Mouse (Mus musculus) hindbrain, embryonic 10.5 days (tissue): ENCODE data around the gene Cab39l. TPM values are rescaled to one million over a fixed set of nuclear protein-coding genes. Genes with fewer than 3 reads are reported as not detected.

Source experiments
- DNase-seq: peaks from one replicate; pipeline ENCODE4 v3.0.0-alpha.2; 2017; ENCODE audit warnings: low spot score
- H3K27ac ChIP-seq: fragments of 300-500 bp; sonication (generic); 2 replicates; pipeline ENCODE4 v1.5.1; 2016; ENCODE audit warnings: mild to moderate bottlenecking, moderate library complexity
- H3K27me3 ChIP-seq: fragments of 300-500 bp; sonication (generic); 2 replicates; pipeline ENCODE4 v1.6.1; 2016; ENCODE audit warnings: mild to moderate bottlenecking; ENCODE audit not compliant: poor library complexity, insufficient read depth, severe bottlenecking
- H3K36me3 ChIP-seq: fragments of 300-500 bp; sonication (generic); 2 replicates; pipeline ENCODE4 v1.6.1; 2016; ENCODE audit warnings: mild to moderate bottlenecking, moderate library complexity
- H3K4me1 ChIP-seq: fragments of 300-500 bp; sonication (generic); replicated peaks from 2 replicates; pipeline ENCODE4 v1.6.1; 2016; ENCODE audit warnings: mild to moderate bottlenecking
- H3K4me3 ChIP-seq: fragments of 300-500 bp; sonication (generic); 2 replicates; pipeline ENCODE4 v1.5.1; 2016; ENCODE audit warnings: mild to moderate bottlenecking, moderate library complexity
- H3K9me3 ChIP-seq: fragments of 300-500 bp; sonication (generic); 2 replicates; pipeline ENCODE4 v1.6.1; 2016; ENCODE audit warnings: mild to moderate bottlenecking, moderate library complexity
- WGBS: fragments of 180-500 bp; shearing (Covaris S2); methylation state at CpG from one replicate; pipeline ENCODE4 v1.1.7; 2016; 5-methylcytosine and 5-hydroxymethylcytosine counted together
- polyA plus RNA-seq: library from polyadenylated mRNA; unstranded; fragments of >200 nt; fragmentation: Nextera tagmentation; extraction: Ambion mirVana; gene quantifications from 2 replicates; pipeline ENCODE4 v1.2.1, GENCODE M21; 2016

Cab39l gene
- polyA plus RNA-seq, 1 experiment from 2014 or later, result 38.3 TPM

DNA sequence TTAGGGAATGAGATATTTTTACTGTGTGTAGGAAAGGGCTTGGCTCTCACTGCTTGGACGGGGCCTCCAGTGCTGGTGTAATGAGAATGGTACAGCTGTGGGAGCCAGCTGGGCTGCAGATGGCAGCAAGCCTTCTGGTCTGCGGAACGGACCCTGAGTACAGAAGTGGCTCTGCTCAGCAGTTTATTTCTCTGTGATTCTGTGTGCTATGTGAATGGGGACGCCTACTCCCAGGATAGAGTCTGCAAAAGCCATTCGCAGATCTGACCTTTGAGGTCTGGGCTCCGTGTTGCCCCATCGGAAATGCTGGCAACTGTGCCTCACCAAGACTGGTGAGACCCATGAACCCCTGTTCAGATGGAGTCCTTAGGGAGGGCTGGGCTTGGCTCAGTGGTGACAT, 187.1 kb downstream of the Cab39l start:
- WGBS, result 50% methylated on average over 7 of the region's 7 CpGs
- Histone ChIP-seq H3K36me3 (peaks cover 9% of the 10 kb centered on the region), H3K27me3 (peaks cover 63% of the 10 kb centered on the region), H3K9me3 (no peaks in the 10 kb centered on the region), H3K27ac (no peak overlapping the region), H3K4me1 (peaks cover 42% of the 10 kb centered on the region), H3K4me3 (peak overlapping the region; percentile 72)
- DNase-seq, result peak; percentile 38

DNA sequence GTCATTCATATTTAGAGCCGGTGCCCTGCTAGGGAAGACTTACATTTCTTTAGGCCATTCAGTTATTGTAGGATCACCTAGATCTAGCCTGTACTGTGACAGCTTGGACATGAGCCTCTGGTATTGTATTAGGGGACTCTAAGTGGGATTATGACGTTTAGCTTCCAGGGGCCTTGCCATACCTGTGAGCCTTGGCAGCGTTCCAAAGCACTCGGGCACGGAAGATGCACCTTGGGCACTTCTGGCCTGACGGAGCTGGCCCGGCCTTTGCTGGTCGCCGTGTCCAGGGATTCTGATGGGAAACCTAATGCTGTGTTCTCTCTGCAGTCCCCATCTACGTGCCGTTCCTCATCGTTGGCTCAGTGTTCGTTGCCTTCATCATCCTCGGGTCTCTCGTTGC, 188.5 kb downstream of the Cab39l start:
- H3K4me1 ChIP-seq, result peaks cover 42% of the 10 kb centered on the region
- H3K27me3 ChIP-seq, result peaks cover 57% of the 10 kb centered on the region
- no peak for DNase-seq
- 93% methylated on average over 15 of the region's 15 CpGs for WGBS
- no peak overlapping the region for H3K4me3 ChIP-seq
- H3K27ac ChIP-seq, result no peak overlapping the region
- peaks cover 9% of the 10 kb centered on the region for H3K36me3 ChIP-seq
- H3K9me3 ChIP-seq, result no peaks in the 10 kb centered on the region

DNA sequence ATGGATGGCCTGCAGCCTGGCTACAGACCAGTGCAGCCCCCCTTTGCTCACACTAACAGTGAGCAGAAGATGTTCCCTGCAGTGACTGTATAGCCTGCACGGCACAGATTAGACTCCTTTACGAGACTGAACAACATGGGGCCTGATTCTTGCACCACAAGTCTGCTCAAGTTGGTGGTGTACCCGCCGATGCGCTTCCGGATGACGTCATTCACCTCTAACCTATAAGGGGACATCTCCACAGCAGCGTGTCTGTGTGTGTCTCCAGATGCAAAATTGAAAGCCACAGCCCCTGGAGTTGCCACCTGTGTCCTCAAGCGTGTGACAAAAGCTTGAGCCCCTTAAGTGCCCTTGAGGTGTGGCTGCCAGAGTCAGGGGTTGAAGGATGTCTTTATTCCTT, 189.3 kb downstream of the Cab39l start:
- Histone ChIP-seq H3K4me3 (no peak overlapping the region), H3K4me1 (peaks cover 34% of the 10 kb centered on the region), H3K36me3 (peaks cover 9% of the 10 kb centered on the region), H3K9me3 (no peaks in the 10 kb centered on the region), H3K27me3 (peaks cover 50% of the 10 kb centered on the region), H3K27ac (no peak overlapping the region)
- 90% methylated on average over 9 of the region's 9 CpGs for WGBS
- DNase-seq, result no peak

DNA sequence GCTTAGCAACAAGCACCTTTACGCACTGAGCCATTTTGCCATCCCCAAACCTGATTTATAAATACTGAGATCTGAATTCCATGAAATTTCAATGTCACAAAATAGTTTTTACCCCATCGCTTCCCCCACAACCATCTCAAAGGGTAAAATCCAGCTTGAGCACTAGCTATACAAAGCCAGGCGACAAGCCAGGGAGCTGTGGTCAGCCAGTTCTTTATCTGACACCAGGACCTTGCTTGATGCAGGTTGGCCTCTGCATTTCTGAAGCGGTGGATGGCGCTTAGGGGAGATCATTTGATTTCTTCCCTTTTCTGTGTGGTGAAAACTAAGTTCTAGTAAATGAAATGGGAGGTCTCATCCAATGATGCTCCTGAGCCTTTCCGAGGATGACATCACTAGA, 191.3 kb downstream of the Cab39l start:
- Histone ChIP-seq H3K9me3 (no peaks in the 10 kb centered on the region), H3K4me1 (peaks cover 14% of the 10 kb centered on the region), H3K27me3 (peaks cover 30% of the 10 kb centered on the region), H3K27ac (no peak overlapping the region), H3K36me3 (peaks cover 9% of the 10 kb centered on the region), H3K4me3 (no peak overlapping the region)
- WGBS, result 92% methylated on average over 6 of the region's 6 CpGs
- no peak for DNase-seq

DNA sequence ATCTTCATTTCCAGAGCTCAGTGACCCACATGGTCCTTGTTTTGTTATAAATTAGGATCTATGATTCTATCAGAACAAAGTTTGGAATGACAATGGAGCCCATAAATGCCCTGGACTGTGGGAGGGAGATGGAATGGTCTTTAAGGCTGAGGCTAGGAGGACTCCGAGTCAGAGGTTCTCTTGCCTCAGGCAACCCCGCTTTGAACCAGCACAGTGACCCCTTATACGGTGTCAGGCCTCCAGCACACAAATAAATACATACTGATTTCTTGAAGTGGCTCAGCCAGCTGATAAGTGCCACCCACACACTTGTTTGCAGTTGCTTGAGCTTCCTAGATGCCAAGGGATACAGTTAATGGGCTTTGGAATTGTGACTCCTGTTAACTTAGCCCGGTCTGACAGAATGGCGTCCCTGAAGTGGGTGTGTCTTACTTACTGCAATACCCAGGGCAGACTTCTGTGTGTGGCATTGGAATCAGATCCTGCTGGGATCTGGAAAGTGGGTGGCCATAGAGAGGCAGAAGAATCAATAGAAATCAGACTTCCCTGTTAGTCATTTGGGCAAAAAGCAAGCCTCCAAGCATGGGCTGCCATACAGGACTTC, 192.6 kb downstream of the Cab39l start:
- Histone ChIP-seq H3K27me3 (peaks cover 18% of the 10 kb centered on the region), H3K4me1 (0 out of 2 replicates have a peak, but pooled peaks cover 3% of the 10 kb centered on the region), H3K27ac (no peak overlapping the region), H3K36me3 (peaks cover 9% of the 10 kb centered on the region), H3K4me3 (no peak overlapping the region), H3K9me3 (no peaks in the 10 kb centered on the region)
- WGBS, result 87% methylated on average over 5 of the region's 5 CpGs
- DNase-seq, result no peak

DNA sequence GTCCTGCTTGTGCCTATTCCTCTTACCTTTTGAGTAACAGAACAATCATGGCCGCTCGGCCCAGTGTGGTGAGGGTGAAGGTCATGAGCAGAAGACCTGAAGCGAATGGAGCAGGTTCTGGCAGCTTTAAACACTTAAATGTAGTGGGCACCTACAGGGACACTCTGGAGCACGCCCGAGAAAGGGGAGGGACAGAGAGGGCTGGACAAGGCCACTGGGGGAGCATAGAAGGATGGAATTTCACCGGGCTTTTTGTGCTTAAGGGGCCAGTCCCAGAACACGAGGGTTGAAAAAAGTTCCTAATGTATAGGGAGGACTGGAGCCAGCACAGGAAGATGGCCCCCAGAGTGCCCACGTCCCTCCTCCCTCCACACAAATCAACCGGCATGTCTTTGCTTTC, 193.2 kb downstream of the Cab39l start:
- Histone ChIP-seq H3K27me3 (peaks cover 23% of the 10 kb centered on the region), H3K27ac (no peak overlapping the region), H3K4me1 (0 out of 2 replicates have a peak, but pooled peaks cover 3% of the 10 kb centered on the region), H3K36me3 (peaks cover 9% of the 10 kb centered on the region), H3K9me3 (no peaks in the 10 kb centered on the region), H3K4me3 (no peak overlapping the region)
- DNase-seq, result no peak
- WGBS, result 79% methylated on average over 9 of the region's 9 CpGs

Other genes with a start within 250 kb of the Cab39l start
- 97.6 and 109 TPM in 2 replicates for gene Rcbtb1, start 239.8 kb upstream of the Cab39l start, polyA plus RNA-seq
- gene Gm6904, start 180.8 kb upstream of the Cab39l start, polyA plus RNA-seq, result not detected in 2 replicates
- gene Phf11a, start 143.4 kb upstream of the Cab39l start, polyA plus RNA-seq, result not detected in 2 replicates
- 0.21 TPM in 1 of 2 replicates, not detected in the other for gene Phf11b, start 99.6 kb upstream of the Cab39l start, polyA plus RNA-seq
- gene Phf11d, start 75.5 kb upstream of the Cab39l start, polyA plus RNA-seq, result 0.25 TPM in 1 of 2 replicates, not detected in the other
- 0.42 and 0.46 TPM in 2 replicates for gene Phf11c, start 45.6 kb upstream of the Cab39l start, polyA plus RNA-seq
- 12.1 and 12.6 TPM in 2 replicates for gene Setdb2, start 88 bp upstream of the Cab39l start, polyA plus RNA-seq
- 23.5 and 26.3 TPM in 2 replicates for gene Cdadc1, start 157.0 kb downstream of the Cab39l start, polyA plus RNA-seq
- gene Shisa2, start 184.3 kb downstream of the Cab39l start, polyA plus RNA-seq, result 15.0 and 17.1 TPM in 2 replicates